Mouse (Mus musculus): ENCODE measurements at regions not wholly inside any gene's neighbourhood (a gene's known extent, or its start where the extent isn't known, plus 50 kb on each side); places are given as distances from the start of the nearest gene placed in this dataset.
A peak's percentile ranks its signal among the peaks of the same experiment; 100 is the strongest.
"Not testable (repeated sequence)": the region's sequence is repeated elsewhere in the genome, so short reads cannot be mapped to it uniquely, and the experiment has no call there.

GRCm38 (mm10) chr12:15493640-15494039 lies 323.1 kb downstream of the Trib2 start:
- intact Hi-C loops (cut with DNase I) = no loop called here
- DNase-seq (ENCODE audit: low spot score in 2 of 2) = no peak

- intact Hi-C loops (cut with DNase I) = no loop called here
- DNase-seq (ENCODE audit: low spot score in 2 of 2) = peak; percentile 9 to 20
These were observed 344.0 kb downstream of the Trib2 start for GRCm38 (mm10) chr12:15472741-15473140.

DNA sequence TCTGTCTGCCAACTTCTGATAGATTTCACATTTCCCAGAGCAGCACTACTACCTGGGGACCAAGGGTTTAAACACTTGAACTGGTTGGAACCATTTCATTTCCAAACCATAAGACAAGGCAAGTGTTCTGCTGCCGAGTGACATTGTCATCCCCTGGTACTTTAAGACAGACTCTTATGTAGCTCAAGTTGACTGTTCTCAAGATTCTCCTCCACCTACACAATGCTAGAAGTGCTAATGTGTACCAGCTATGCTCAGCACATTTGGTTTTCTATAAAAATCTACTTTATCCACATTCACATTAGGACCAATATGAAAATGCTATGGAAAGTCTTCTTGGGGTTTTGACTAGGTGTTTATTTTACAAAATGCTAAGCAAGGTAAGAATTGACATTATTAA lies 357.3 kb downstream of the Trib2 start:
- intact Hi-C loops (cut with DNase I) = no loop called here
- peak; percentile 7 to 55 for DNase-seq (ENCODE audit: low spot score in 2 of 2)

GRCm38 (mm10) chr12:15456369-15456768 lies 360.4 kb downstream of the Trib2 start:
- DNase-seq (ENCODE audit: low spot score in 2 of 2); intact Hi-C loops (cut with DNase I): not testable (repeated sequence)

DNA sequence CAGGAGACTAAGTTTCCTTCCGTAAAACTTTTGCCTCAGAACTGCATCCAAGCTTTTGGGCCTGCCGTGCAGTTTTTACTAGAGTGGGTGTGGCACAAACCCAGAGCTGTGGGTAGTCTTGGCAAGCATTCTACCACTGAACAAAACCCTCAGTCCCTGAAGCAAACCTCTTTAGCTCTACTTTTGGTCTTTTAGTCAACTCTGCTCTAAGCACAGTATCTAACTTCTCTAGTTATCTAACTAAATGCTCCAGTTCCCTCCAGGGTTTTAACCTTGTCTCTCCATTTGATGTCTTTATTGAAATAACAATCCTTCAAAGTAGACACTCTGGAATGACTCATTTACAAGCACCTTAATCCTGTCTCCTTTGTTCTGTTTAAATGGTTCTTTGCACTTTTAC lies 361.0 kb downstream of the Trib2 start:
- intact Hi-C loops (cut with DNase I) = no loop called here
- no peak for DNase-seq (ENCODE audit: low spot score in 2 of 2)

- intact Hi-C loops (cut with DNase I) = no loop called here
- DNase-seq (ENCODE audit: low spot score in 2 of 2) = no peak
These were observed 367.2 kb downstream of the Trib2 start for GRCm38 (mm10) chr12:15449484-15449883.

- intact Hi-C loops (cut with DNase I) = no loop called here
- DNase-seq (ENCODE audit: low spot score in 2 of 2) = peak; percentile 47 to 48
These were observed 400.4 kb downstream of the Trib2 start for GRCm38 (mm10) chr12:15416180-15416766.

DNA sequence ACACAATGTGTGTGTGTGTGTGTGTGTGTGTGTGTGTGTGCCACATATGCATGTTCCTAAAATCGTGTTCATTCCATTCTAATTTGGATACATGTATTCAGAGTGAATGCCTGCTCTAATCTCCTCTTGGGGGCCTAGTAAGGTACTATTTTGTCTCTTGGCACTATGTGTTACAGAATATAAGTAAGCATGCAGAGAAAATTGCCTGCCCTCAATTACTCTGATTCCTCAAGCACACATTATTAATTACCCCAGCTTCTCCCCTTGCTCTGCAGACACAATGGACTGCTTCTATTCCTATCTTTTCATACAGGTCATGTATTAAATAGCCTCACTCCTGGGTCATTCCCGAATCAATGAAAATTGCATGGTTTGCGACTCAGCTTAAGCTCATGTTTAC lies 406.3 kb downstream of the Trib2 start:
- no peak for DNase-seq (ENCODE audit: low spot score in 2 of 2)
- intact Hi-C loops (cut with DNase I) = no loop called here

GRCm38 (mm10) chr12:15407577-15407976 lies 409.1 kb downstream of the Trib2 start:
- intact Hi-C loops (cut with DNase I); DNase-seq (ENCODE audit: low spot score in 2 of 2): not testable (repeated sequence)

DNA sequence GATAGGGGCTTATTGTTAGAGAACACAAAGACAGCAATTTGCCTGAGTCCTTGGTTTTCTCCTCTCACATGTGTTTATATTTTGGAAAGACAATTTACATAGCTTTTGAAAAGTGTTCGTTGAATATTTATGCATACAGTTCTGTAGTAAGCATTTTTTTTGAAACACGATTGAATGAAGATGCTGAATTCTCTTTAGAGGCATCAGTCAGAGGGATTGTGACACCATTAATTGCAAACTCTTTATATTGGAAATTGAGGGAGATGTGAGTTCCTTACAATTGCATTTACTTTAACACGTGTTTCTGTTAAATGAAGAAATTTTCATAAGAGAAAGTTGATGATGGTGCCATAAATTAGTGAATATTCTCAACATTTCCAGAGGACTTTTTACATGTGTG lies 424.1 kb downstream of the Trib2 start:
- DNase-seq (ENCODE audit: low spot score in 2 of 2) = no peak
- intact Hi-C loops (cut with DNase I) = no loop called here

- DNase-seq (ENCODE audit: low spot score in 2 of 2) = no peak
- intact Hi-C loops (cut with DNase I) = no loop called here
These were observed 428.1 kb downstream of the Trib2 start for GRCm38 (mm10) chr12:15388574-15388973.

DNA sequence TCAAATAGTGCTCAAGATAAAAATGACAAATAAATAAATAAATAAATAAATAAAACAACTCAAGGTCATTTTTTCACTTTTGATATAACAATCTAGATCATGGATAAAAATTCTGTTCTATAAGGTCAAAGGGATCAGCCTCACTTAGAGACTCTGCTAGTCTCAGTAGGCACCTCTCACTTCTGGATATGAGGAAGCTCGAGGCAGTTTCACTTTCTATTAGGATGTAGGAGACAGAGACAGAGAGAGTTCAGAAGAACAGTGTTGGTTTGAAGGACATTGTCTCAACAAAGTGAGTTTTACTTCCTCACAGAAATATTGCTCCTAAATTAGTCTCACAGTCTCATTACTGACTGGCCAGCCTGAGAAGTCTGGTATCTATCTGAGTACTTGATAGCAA lies 458.9 kb downstream of the Trib2 start:
- DNase-seq (ENCODE audit: low spot score in 2 of 2) = no peak
- intact Hi-C loops (cut with DNase I) = no loop called here

GRCm38 (mm10) chr12:15320697-15321449 lies 495.8 kb downstream of the Trib2 start:
- intact Hi-C loops (cut with DNase I) = no loop called here
- DNase-seq (ENCODE audit: low spot score in 2 of 2) = no peak

DNA sequence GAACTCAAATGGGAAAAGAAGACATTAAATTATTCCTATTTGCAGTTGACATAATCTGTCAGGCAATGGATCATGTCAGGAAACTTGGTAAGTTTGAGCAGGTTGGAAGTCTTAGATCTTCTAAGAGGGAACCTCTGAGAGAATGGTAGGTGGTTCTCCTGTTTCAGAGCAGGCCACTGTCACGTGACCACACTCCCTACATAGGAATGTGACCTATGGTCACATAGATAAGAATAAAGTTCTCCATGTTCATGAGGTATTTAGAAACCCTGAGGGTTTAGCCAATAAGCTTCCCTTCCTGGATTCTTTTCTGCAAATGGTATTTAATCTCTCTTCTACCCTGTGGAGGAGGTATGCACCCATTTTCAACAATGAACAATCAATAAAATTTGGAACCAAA lies 497.1 kb downstream of the Trib2 start:
- DNase-seq (ENCODE audit: low spot score in 2 of 2) = no peak

GRCm38 (mm10) chr12:15294898-15295297 lies 521.8 kb downstream of the Trib2 start:
- intact Hi-C loops (cut with DNase I) = no loop called here
- DNase-seq (ENCODE audit: low spot score in 2 of 2) = no peak

More for the DNA sequence above, 497.1 kb downstream of the Trib2 start:
- intact Hi-C loops (cut with DNase I) = no loop called here

DNA sequence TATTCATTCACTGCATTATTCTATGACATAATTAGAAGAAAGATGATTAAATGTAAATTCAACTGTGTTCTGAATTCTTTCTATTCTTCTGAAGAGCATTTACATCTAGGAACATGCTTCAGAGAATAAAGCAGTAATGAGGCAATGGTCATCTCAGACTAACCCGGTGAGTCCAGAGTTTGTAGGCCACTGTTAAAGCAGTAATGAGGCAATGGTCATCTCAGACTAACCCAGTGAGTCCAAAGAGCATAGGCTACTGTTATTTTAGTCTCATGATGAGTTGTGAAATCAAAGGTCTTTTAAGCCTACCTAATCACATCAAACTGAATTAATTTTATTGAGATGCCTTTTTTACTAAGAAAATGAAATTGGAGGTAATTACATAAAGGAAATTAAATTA lies 554.6 kb downstream of the Trib2 start:
- DNase-seq (ENCODE audit: low spot score in 2 of 2) = no peak
- intact Hi-C loops (cut with DNase I) = no loop called here

DNA sequence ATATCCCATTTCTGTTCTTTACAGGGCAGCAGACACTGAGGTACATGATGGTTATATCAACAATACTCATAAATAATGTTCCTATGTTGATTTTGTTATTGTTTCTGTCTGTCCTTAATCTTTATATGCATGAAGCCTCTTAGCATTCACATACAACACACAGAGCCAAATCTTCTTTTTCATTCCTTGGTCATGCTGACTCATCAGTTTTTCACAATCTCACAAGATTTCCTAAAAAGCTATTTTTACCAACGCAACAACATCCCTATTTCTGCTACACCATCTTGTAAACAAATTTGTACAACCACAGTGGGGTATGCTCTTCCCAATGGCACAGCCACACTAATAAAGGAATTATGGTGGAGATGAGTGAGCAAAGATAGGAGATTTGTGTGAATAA lies 555.1 kb downstream of the Trib2 start:
- intact Hi-C loops (cut with DNase I) = no loop called here
- DNase-seq (ENCODE audit: low spot score in 2 of 2) = no peak

DNA sequence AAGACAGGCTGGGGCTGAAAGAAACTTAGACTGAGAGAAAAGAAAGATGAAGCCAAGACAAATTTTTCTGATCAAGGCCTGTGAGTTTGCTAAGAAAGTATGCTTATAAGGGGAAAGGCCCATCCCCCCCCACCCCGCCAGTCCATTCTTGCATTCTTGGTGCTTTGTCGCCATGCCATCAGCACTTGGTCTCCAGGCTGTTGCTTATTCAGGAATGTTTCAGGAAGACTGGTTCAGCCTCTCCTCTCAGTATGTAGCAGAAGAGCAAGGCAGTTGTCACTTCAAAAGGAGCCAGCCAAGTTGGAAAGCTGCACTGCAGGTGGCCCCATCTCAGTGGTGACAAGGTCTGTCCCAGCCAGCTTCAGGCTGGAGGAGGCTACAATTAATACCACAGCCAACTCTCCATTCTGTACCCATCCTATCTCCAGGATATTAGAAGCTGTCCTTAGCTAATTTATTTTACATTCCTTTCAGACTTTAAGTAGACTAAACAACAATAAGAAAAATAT lies 555.8 kb downstream of the Trib2 start:
- DNase-seq (ENCODE audit: low spot score in 2 of 2) = no peak

GRCm38 (mm10) chr12:15244966-15245365 lies 571.8 kb downstream of the Trib2 start:
- intact Hi-C loops (cut with DNase I) = no loop called here
- DNase-seq (ENCODE audit: low spot score in 2 of 2) = no peak

More for the DNA sequence above, 555.8 kb downstream of the Trib2 start:
- intact Hi-C loops (cut with DNase I) = no loop called here

- intact Hi-C loops (cut with DNase I) = no loop called here
- peak in 1 of 2 experiments; percentile 2 for DNase-seq (ENCODE audit: low spot score in 2 of 2)
These were observed 594.1 kb downstream of the Trib2 start for GRCm38 (mm10) chr12:15222497-15223170.

All from left cerebral cortex, postnatal 14 days (tissue).